Mouse (Mus musculus) liver, embryonic 14.5 days (tissue): ENCODE measurements around the gene Stk33.

Source experiments
- CTCF ChIP-seq: IDR thresholded peaks from 2 replicates; pipeline ENCODE4 v1.5.1; 2016; ENCODE audit warnings: antibody characterized with exemption, low read depth, control low read depth
- EP300 ChIP-seq: IDR thresholded peaks from 2 replicates; pipeline ENCODE4 v1.6.1; 2016; ENCODE audit warnings: antibody characterized with exemption, low read depth

DNA sequence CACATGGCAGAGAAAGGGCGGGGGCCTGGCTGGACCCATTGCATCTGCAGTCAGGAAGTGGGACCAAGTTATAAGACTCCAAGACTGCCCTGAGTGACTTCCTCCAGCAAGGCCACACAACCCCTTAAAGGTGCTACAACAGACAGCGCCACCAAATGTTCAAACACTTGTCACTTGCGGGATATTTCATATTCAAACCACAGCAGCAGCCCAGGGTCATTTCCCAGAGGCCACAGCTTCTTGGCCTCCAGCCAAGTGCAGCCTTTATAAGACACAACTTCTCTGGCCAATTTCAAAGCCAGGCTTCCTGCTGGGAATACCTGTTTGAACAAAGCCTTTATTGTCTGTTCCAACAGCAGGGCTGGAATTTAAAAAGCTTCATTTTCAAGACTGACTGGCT is 162.3 kb downstream of the Stk33 start:
- TF ChIP-seq CTCF, result no peak
- TF ChIP-seq EP300, result no peak
